Mouse (Mus musculus) ES-Bruce4 (cell line): ENCODE results near the gene Ccdc57. TPM values are rescaled to one million over a fixed set of nuclear protein-coding genes. Genes with fewer than 3 reads are reported as not detected.
"Not testable (repeated sequence)": the region's sequence is repeated elsewhere in the genome, so short reads cannot be mapped to it uniquely, and the experiment has no call there.

Experiments
- H3K27ac ChIP-seq: 2 replicates; pipeline ENCODE4 v1.5.1; 2012; ENCODE audit warnings: low read length, inconsistent platforms; ENCODE audit not compliant: insufficient read depth
- H3K27me3 ChIP-seq: 2 replicates; pipeline ENCODE4 v1.6.1; 2012; ENCODE audit warnings: mild to moderate bottlenecking, low read length, inconsistent platforms; ENCODE audit not compliant: control insufficient read depth, poor library complexity, insufficient read depth, severe bottlenecking
- H3K36me3 ChIP-seq: 2 replicates; pipeline ENCODE4 v1.6.1; 2012; ENCODE audit warnings: inconsistent platforms, mild to moderate bottlenecking, low read length, moderate library complexity; ENCODE audit not compliant: control insufficient read depth, poor library complexity, insufficient read depth, severe bottlenecking
- H3K4me1 ChIP-seq: one replicate; pipeline ENCODE4 v1.8.1; 2011; ENCODE audit warnings: low read length; ENCODE audit not compliant: control insufficient read depth, insufficient read depth
- H3K4me3 ChIP-seq: 2 replicates; pipeline ENCODE4 v1.5.1; 2011; ENCODE audit warnings: low read depth, mild to moderate bottlenecking, low read length
- H3K9ac ChIP-seq: 2 replicates; pipeline ENCODE4 v1.6.1; 2012; ENCODE audit warnings: low read depth, mild to moderate bottlenecking, inconsistent platforms; ENCODE audit not compliant: poor library complexity, severe bottlenecking
- H3K9me3 ChIP-seq: replicated peaks from 2 replicates; pipeline ENCODE4 v1.6.1; 2012; ENCODE audit warnings: mild to moderate bottlenecking, low read length, inconsistent platforms; ENCODE audit not compliant: control insufficient read depth, poor library complexity, insufficient read depth, severe bottlenecking
- CTCF ChIP-seq: IDR thresholded peaks from one replicate; pipeline ENCODE4 v1.8.1; 2011; ENCODE audit warnings: low read depth, low read length
- EP300 ChIP-seq: IDR thresholded peaks from 2 replicates; pipeline ENCODE4 v1.6.1; 2011; ENCODE audit warnings: low read depth, low read length; ENCODE audit not compliant: insufficient read depth
- POLR2A ChIP-seq: IDR thresholded peaks from one replicate; pipeline ENCODE4 v1.8.1; 2011; ENCODE audit warnings: low read length; ENCODE audit not compliant: insufficient read depth
- polyA plus RNA-seq: library from polyadenylated mRNA; stranded (reverse); fragments of >200 nt; gene quantifications from 2 replicates; pipeline ENCODE4 v1.2.4, GENCODE M21; 2011; ENCODE audit warnings: low read depth; ENCODE audit not compliant: missing spikeins, insufficient read depth, insufficient read length

Gene Ccdc57
- polyA plus RNA-seq, 1 experiment = 3.4 TPM

- Histone ChIP-seq H3K27ac (no peak overlapping the region), H3K27me3 (no peaks in the 10 kb centered on the region), H3K36me3 (peaks cover 20% of the 10 kb centered on the region), H3K4me1 (peaks cover 8% of the 10 kb centered on the region), H3K9ac (peak overlapping the region; percentile 89), H3K4me3 (peak overlapping the region; percentile 58), H3K9me3 (no peaks in the 10 kb centered on the region)
- TF ChIP-seq POLR2A (no peak), CTCF (no peak), EP300 (no peak)
These were observed 149.1 kb downstream of the Ccdc57 start for GRCm38 (mm10) chr11:120783426-120784063.

DNA sequence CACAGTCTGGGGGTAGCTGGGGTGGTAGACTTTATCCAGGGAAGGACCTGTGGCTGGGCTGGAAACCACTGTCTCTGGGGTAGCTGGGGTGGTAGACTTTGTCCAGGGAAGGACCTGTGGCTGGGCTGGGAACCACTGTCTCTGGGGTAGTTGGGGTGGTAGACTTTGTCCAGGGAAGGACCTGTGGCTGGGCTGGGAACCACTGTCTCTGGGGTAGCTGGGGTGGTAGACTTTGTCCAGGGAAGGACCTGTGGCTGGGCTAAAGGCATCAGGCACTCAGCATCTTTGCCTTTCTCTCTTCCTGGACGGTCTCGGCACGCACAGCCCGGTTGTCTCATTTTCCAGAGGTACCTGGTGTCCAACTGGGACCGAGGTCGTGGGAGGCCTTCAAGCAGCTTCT is 151.3 kb downstream of the Ccdc57 start:
- not testable (repeated sequence) for H3K9me3 ChIP-seq, H3K27me3 ChIP-seq, H3K36me3 ChIP-seq, H3K4me3 ChIP-seq, H3K9ac ChIP-seq, H3K27ac ChIP-seq
- peaks cover 12% of the 10 kb centered on the region for H3K4me1 ChIP-seq

GRCm38 (mm10) chr11:120779876-120780275 is 152.8 kb downstream of the Ccdc57 start:
- no peaks in the 10 kb centered on the region for H3K27me3 ChIP-seq
- no peaks in the 10 kb centered on the region for H3K9me3 ChIP-seq
- no peaks in the 10 kb centered on the region for H3K36me3 ChIP-seq
- H3K27ac ChIP-seq = peak overlapping the region; percentile 48
- TF ChIP-seq POLR2A (no peak), EP300 (peak; percentile 74)
- H3K4me3 ChIP-seq = no peak overlapping the region
- no peak overlapping the region for H3K9ac ChIP-seq
- H3K4me1 ChIP-seq = peaks cover 12% of the 10 kb centered on the region

DNA sequence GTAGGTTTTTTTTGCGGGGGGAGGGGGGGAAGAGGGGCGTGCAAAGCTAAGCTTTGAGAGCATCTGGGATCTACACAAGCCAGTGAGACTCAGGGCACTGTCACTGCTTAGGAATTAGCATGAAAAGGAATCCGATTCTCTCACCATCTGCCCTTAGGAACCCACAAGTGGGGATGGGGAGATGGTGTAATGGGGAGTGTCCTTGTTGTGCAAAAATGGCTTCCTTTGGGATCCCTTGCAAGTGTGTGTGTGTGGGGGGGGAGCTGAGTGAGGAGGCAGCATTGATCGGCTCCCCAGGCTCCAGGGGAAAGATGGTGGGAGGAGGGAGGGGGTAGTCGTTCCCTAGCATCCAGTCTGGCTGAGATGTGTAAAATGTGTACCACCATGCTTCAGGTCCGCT is 155.5 kb downstream of the Ccdc57 start:
- no peaks in the 10 kb centered on the region for H3K36me3 ChIP-seq
- H3K9me3 ChIP-seq = no peaks in the 10 kb centered on the region
- H3K4me1 ChIP-seq = peaks cover 12% of the 10 kb centered on the region
- H3K9ac ChIP-seq = no peak overlapping the region
- H3K4me3 ChIP-seq = no peak overlapping the region
- 0 out of 2 replicates have a peak overlapping the region, but pooled peaks have one; percentile 15 for H3K27ac ChIP-seq
- no peaks in the 10 kb centered on the region for H3K27me3 ChIP-seq
- TF ChIP-seq CTCF = no peak
- no peak for TF ChIP-seq POLR2A
- TF ChIP-seq EP300 = peak; percentile 62; the same call in 1 of the 2 replicates

Other genes starting within 250 kb of the Ccdc57 start
- 38.0 and 45.3 TPM in 2 replicates for gene Cenpx, start 219.1 kb downstream of the Ccdc57 start, polyA plus RNA-seq
- gene Lrrc45, start 218.9 kb downstream of the Ccdc57 start, polyA plus RNA-seq = 7.3 and 9.8 TPM in 2 replicates
- gene Rac3, start 211.4 kb downstream of the Ccdc57 start, polyA plus RNA-seq = 16.6 and 20.7 TPM in 2 replicates
- gene Dcxr, start 205.6 kb downstream of the Ccdc57 start, polyA plus RNA-seq = 54.3 and 68.2 TPM in 2 replicates
- not detected in 2 replicates for gene Cbr2, start 200.8 kb downstream of the Ccdc57 start, polyA plus RNA-seq
- gene Hmga1b, start 170.1 kb downstream of the Ccdc57 start, polyA plus RNA-seq = 56.2 and 85.9 TPM in 2 replicates
- 8.9 and 9.3 TPM in 2 replicates for gene Rfng, start 148.7 kb downstream of the Ccdc57 start, polyA plus RNA-seq
- gene Gps1, start 148.6 kb downstream of the Ccdc57 start, polyA plus RNA-seq = 92.0 and 95.2 TPM in 2 replicates
- 56.7 and 66.9 TPM in 2 replicates for gene Dus1l, start 136.5 kb downstream of the Ccdc57 start, polyA plus RNA-seq
- gene Fasn, start 108.3 kb downstream of the Ccdc57 start, polyA plus RNA-seq = 114 and 127 TPM in 2 replicates
- 80.9 and 84.3 TPM in 2 replicates for gene Slc16a3, start 15.6 kb upstream of the Ccdc57 start, polyA plus RNA-seq
- gene Csnk1d, start 58.5 kb upstream of the Ccdc57 start, polyA plus RNA-seq = 99.3 and 109 TPM in 2 replicates
- not detected in 2 replicates for gene Cd7, start 106.5 kb upstream of the Ccdc57 start, polyA plus RNA-seq
- not detected in 2 replicates for gene Sectm1b, start 130.7 kb upstream of the Ccdc57 start, polyA plus RNA-seq
- gene Sectm1a, start 148.3 kb upstream of the Ccdc57 start, polyA plus RNA-seq = not detected in 2 replicates
- gene Tex19.2, start 185.8 kb upstream of the Ccdc57 start, polyA plus RNA-seq = 0.44 TPM in 1 of 2 replicates, not detected in the other
- 25.5 and 29.9 TPM in 2 replicates for gene Tex19.1, start 213.3 kb upstream of the Ccdc57 start, polyA plus RNA-seq
- gene Uts2r, start 227.4 kb upstream of the Ccdc57 start, polyA plus RNA-seq = not detected in 2 replicates